Mouse (Mus musculus) small intestine, adult 2 months (tissue): ENCODE data around the gene Vash1.

Experiments used
- CTCF ChIP-seq: fragments of 200-500 bp; IDR thresholded peaks from 2 replicates; pipeline ENCODE4 v1.5.1; 2012; ENCODE audit warnings: low read depth, mild to moderate bottlenecking, control low read depth, inconsistent platforms, low read length, moderate library complexity, mixed read lengths; ENCODE audit not compliant: insufficient replicate concordance, insufficient read length; ENCODE audit errors: extremely low read depth
- POLR2A ChIP-seq: fragments of 200-500 bp; IDR thresholded peaks from 2 replicates; pipeline ENCODE4 v1.6.1; 2012; ENCODE audit warnings: low read depth, mild to moderate bottlenecking, control low read depth, inconsistent platforms, low read length, moderate library complexity

GRCm38 (mm10) chr12:86688917-86689316 lies 10.4 kb downstream of the Vash1 start:
- TF ChIP-seq CTCF: no peak
- TF ChIP-seq POLR2A: no peak
